Mouse (Mus musculus) forebrain, embryonic 16.5 days (tissue): Measurements from ENCODE around the gene Gfra4. TPM values are rescaled to one million over a fixed set of nuclear protein-coding genes. Genes with fewer than 3 reads are reported as not detected.

Experiments
- ATAC-seq: fragments of 200-750 bp; cut with Nextera tagmentation; 2 replicates; pipeline ENCODE4 v1.8.0; 2017; ENCODE audit warnings: mild to moderate bottlenecking, moderate library complexity
- H3K27ac ChIP-seq: fragments of 300-500 bp; sonication (generic); 2 replicates; pipeline ENCODE4 v1.5.1; 2014; ENCODE audit warnings: low read length, control low read depth
- H3K27me3 ChIP-seq: fragments of 300-500 bp; sonication (generic); replicated peaks from 2 replicates; pipeline ENCODE4 v1.6.1; 2014; ENCODE audit warnings: low read length; ENCODE audit not compliant: control insufficient read depth, insufficient read depth
- H3K36me3 ChIP-seq: fragments of 300-500 bp; sonication (generic); 2 replicates; pipeline ENCODE4 v1.6.1; 2014; ENCODE audit not compliant: control insufficient read depth, insufficient read depth
- H3K4me1 ChIP-seq: fragments of 300-500 bp; sonication (generic); replicated peaks from 2 replicates; pipeline ENCODE4 v1.6.1; 2014; ENCODE audit warnings: low read length; ENCODE audit not compliant: control insufficient read depth, insufficient read depth
- H3K4me2 ChIP-seq: fragments of 300-500 bp; sonication (generic); 2 replicates; pipeline ENCODE4 v1.6.1; 2014; ENCODE audit warnings: mild to moderate bottlenecking, low read length, control low read depth
- H3K4me3 ChIP-seq: fragments of 300-500 bp; sonication (generic); replicated peaks from 2 replicates; pipeline ENCODE4 v1.5.1; 2014; ENCODE audit warnings: mild to moderate bottlenecking, low read length, control low read depth
- H3K9ac ChIP-seq: fragments of 300-500 bp; sonication (generic); replicated peaks from 2 replicates; pipeline ENCODE4 v1.6.1; 2014; ENCODE audit warnings: low read depth, low read length, control low read depth
- H3K9me3 ChIP-seq: fragments of 300-500 bp; sonication (generic); 2 replicates; pipeline ENCODE4 v1.6.1; 2016; ENCODE audit warnings: low read length; ENCODE audit not compliant: control insufficient read depth
- WGBS: fragments of 180-500 bp; shearing (Covaris S2); extraction: QIAGEN DNeasy Blood & Tissue Kit; methylation state at CpG from one replicate; pipeline ENCODE4 v1.1.7; 2014; 5-methylcytosine and 5-hydroxymethylcytosine counted together
- microRNA-seq: library from miRNA; unstranded; fragments of <30 nt; microRNA quantifications from one replicate; pipeline ENCODE4, GENCODE M21; 2017
- polyA plus RNA-seq: library from polyadenylated mRNA; unstranded; fragments of >200 nt; fragmentation: Nextera tagmentation; extraction: Ambion mirVana; gene quantifications from 2 replicates; pipeline ENCODE4 v1.2.1, GENCODE M21; 2015

The Gfra4 gene
- polyA plus RNA-seq, 1 experiment from 2014 or later = 42.8 TPM

- Histone ChIP-seq H3K27me3 (no peaks in the 10 kb centered on the region), H3K4me2 (no peak overlapping the region), H3K27ac (no peak overlapping the region), H3K4me3 (no peak overlapping the region), H3K9ac (no peak overlapping the region), H3K36me3 (peaks cover 20% of the 10 kb centered on the region), H3K4me1 (no peaks in the 10 kb centered on the region), H3K9me3 (no peaks in the 10 kb centered on the region)
- 91% methylated on average over 3 of the region's 3 CpGs for WGBS
- no peak for ATAC-seq
Measured at GRCm38 (mm10) chr2:131026941-131027340, 15.9 kb downstream of the Gfra4 start.

- Histone ChIP-seq H3K36me3 (peaks cover 25% of the 10 kb centered on the region), H3K4me2 (no peak overlapping the region), H3K9me3 (no peaks in the 10 kb centered on the region), H3K9ac (no peak overlapping the region), H3K4me3 (no peak overlapping the region), H3K27ac (no peak overlapping the region), H3K4me1 (no peaks in the 10 kb centered on the region), H3K27me3 (no peaks in the 10 kb centered on the region)
- WGBS = 96% methylated on average over 2 of the region's 2 CpGs
- no peak for ATAC-seq
Measured at GRCm38 (mm10) chr2:131025230-131025629, 17.7 kb downstream of the Gfra4 start.

GRCm38 (mm10) chr2:131010566-131010965 is 32.3 kb downstream of the Gfra4 start:
- ATAC-seq = no peak
- 92% methylated on average over 1 of the region's 1 CpGs for WGBS
- Histone ChIP-seq H3K9me3 (no peaks in the 10 kb centered on the region), H3K4me3 (no peak overlapping the region), H3K27me3 (no peaks in the 10 kb centered on the region), H3K4me2 (no peak overlapping the region), H3K9ac (no peak overlapping the region), H3K36me3 (peaks cover 19% of the 10 kb centered on the region), H3K4me1 (no peaks in the 10 kb centered on the region), H3K27ac (no peak overlapping the region)

GRCm38 (mm10) chr2:131009123-131009522 is 33.8 kb downstream of the Gfra4 start:
- Histone ChIP-seq H3K4me1 (no peaks in the 10 kb centered on the region), H3K4me2 (no peak overlapping the region), H3K27me3 (no peaks in the 10 kb centered on the region), H3K4me3 (no peak overlapping the region), H3K36me3 (peaks cover 16% of the 10 kb centered on the region), H3K9ac (no peak overlapping the region), H3K9me3 (no peaks in the 10 kb centered on the region), H3K27ac (no peak overlapping the region)
- 96% methylated on average over 2 of the region's 2 CpGs for WGBS
- no peak for ATAC-seq

GRCm38 (mm10) chr2:130992818-130993217 is 50.1 kb downstream of the Gfra4 start:
- Histone ChIP-seq H3K27ac (no peak overlapping the region), H3K4me3 (no peak overlapping the region), H3K4me2 (no peak overlapping the region), H3K27me3 (no peaks in the 10 kb centered on the region), H3K36me3 (peaks cover 7% of the 10 kb centered on the region; the same call in 1 of the 2 replicates), H3K4me1 (no peaks in the 10 kb centered on the region), H3K9me3 (no peaks in the 10 kb centered on the region), H3K9ac (no peak overlapping the region)
- ATAC-seq = no peak
- 93% methylated on average over 2 of the region's 2 CpGs for WGBS

Small RNA genes lying within 50 kb of the gene (microRNA-seq; reads per million reads assigned to microRNA genes)
- gene Mir6973b = not detected

Other genes with a start within 250 kb of the Gfra4 start
- 93.7 and 109 TPM in 2 replicates for gene 4930402H24Rik, start 136.7 kb downstream of the Gfra4 start, polyA plus RNA-seq
- gene Atrn, start 136.6 kb downstream of the Gfra4 start, polyA plus RNA-seq = 12.2 and 14.8 TPM in 2 replicates
- gene Adam33, start 20.7 kb upstream of the Gfra4 start, polyA plus RNA-seq = 1.4 TPM in 2 replicates
- 0.12 and 0.13 TPM in 2 replicates for gene Siglec1, start 43.7 kb upstream of the Gfra4 start, polyA plus RNA-seq
- 4.4 and 4.7 TPM in 2 replicates for gene Hspa12b, start 84.2 kb upstream of the Gfra4 start, polyA plus RNA-seq
- not detected in 2 replicates for gene Gm11037, start 90.4 kb upstream of the Gfra4 start, polyA plus RNA-seq
- gene 1700037H04Rik, start 117.0 kb upstream of the Gfra4 start, polyA plus RNA-seq = 87.5 and 97.1 TPM in 2 replicates
- 16.0 and 16.9 TPM in 2 replicates for gene Cenpb, start 137.0 kb upstream of the Gfra4 start, polyA plus RNA-seq
- 33.6 and 35.9 TPM in 2 replicates for gene Cdc25b, start 143.9 kb upstream of the Gfra4 start, polyA plus RNA-seq
- 11.3 and 12.6 TPM in 2 replicates for gene Spef1, start 144.2 kb upstream of the Gfra4 start, polyA plus RNA-seq
- 37.8 and 40.5 TPM in 2 replicates for gene Ap5s1, start 164.0 kb upstream of the Gfra4 start, polyA plus RNA-seq
- 5.7 and 6.8 TPM in 2 replicates for gene Mavs, start 191.0 kb upstream of the Gfra4 start, polyA plus RNA-seq
- 26.9 and 33.1 TPM in 2 replicates for gene Pank2, start 219.4 kb upstream of the Gfra4 start, polyA plus RNA-seq